Mouse (Mus musculus): ENCODE measurements around the gene Brca1. TPM values are rescaled to one million over a fixed set of nuclear protein-coding genes. Genes with fewer than 3 reads are reported as not detected.
A peak's percentile ranks its signal among the peaks of the same experiment; 100 is the strongest.
"Not testable (repeated sequence)": the region's sequence is repeated elsewhere in the genome, so short reads cannot be mapped to it uniquely, and the experiment has no call there.

The Brca1 gene
- polyA plus RNA-seq, 1 experiment from 2014 or later, result 8.1 TPM

DNA sequence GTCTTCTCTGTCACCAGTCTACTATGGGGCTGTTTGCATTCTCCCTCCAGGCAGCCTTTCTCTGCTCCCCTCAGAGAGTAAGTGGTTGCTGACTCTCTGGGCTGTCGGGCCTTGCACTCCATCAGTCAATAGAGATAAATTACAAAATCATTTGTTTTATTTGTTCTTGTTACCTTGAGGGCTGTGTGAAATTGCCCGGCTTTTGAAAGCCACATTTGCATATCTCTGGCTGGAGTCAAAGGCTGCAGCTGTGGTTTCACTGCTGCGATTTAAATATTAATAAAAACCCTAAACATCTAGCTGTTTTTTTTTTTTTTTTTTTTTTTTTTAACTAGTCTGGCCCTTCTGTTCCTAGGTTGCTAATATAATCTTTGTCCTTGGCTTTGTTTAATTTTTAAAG is 68.0 kb downstream of the Brca1 start:
- no peak overlapping the region for H3K4me3 ChIP-seq (replicated peaks)
- 56% methylated on average over 3 of the region's 3 CpGs for WGBS
- H3K36me3 ChIP-seq, result peaks cover 12% of the 10 kb centered on the region; the same call in 1 of the 2 replicates
- H3K9ac ChIP-seq, result no peak overlapping the region
- no peak for ATAC-seq (ENCODE audit: insufficient number of reproducible peaks, low FRiP score, low TSS enrichment, low read depth)
- H3K27ac ChIP-seq (replicated peaks), result no peak overlapping the region
- 0 out of 2 replicates have a peak, but pooled peaks cover 7% of the 10 kb centered on the region for H3K4me1 ChIP-seq
- H3K27me3 ChIP-seq, result no peaks in the 10 kb centered on the region
- H3K4me2 ChIP-seq (replicated peaks), result no peak overlapping the region
- H3K9me3 ChIP-seq (replicated peaks), result no peaks in the 10 kb centered on the region

- Histone ChIP-seq H3K4me2 (replicated peaks) (no peak overlapping the region), H3K9ac (no peak overlapping the region), H3K9me3 (replicated peaks) (no peaks in the 10 kb centered on the region), H3K36me3 (no peaks in the 10 kb centered on the region), H3K4me3 (replicated peaks) (no peak overlapping the region), H3K27me3 (no peaks in the 10 kb centered on the region), H3K27ac (replicated peaks) (no peak overlapping the region), H3K4me1 (0 out of 2 replicates have a peak, but pooled peaks cover 7% of the 10 kb centered on the region)
- ATAC-seq (ENCODE audit: insufficient number of reproducible peaks, low FRiP score, low TSS enrichment, low read depth), result no peak
- 53% methylated on average over 6 of the region's 6 CpGs for WGBS
These were observed 70.8 kb downstream of the Brca1 start for GRCm38 (mm10) chr11:101480912-101481311.

- H3K36me3 ChIP-seq, result no peaks in the 10 kb centered on the region
- no peak overlapping the region for H3K9ac ChIP-seq
- H3K4me1 ChIP-seq, result 0 out of 2 replicates have a peak, but pooled peaks cover 7% of the 10 kb centered on the region
- 14% methylated on average over 18 of the region's 18 CpGs for WGBS
- peak overlapping the region; percentile 19; the same call in 1 of the 2 replicates for H3K4me2 ChIP-seq (replicated peaks)
- H3K9me3 ChIP-seq (replicated peaks), result no peaks in the 10 kb centered on the region
- H3K4me3 ChIP-seq (replicated peaks), result no peak overlapping the region
- H3K27ac ChIP-seq (replicated peaks), result no peak overlapping the region
- no peaks in the 10 kb centered on the region for H3K27me3 ChIP-seq
- no peak for ATAC-seq (ENCODE audit: insufficient number of reproducible peaks, low FRiP score, low TSS enrichment, low read depth)
These were observed 72.6 kb downstream of the Brca1 start for GRCm38 (mm10) chr11:101479171-101479635.

DNA sequence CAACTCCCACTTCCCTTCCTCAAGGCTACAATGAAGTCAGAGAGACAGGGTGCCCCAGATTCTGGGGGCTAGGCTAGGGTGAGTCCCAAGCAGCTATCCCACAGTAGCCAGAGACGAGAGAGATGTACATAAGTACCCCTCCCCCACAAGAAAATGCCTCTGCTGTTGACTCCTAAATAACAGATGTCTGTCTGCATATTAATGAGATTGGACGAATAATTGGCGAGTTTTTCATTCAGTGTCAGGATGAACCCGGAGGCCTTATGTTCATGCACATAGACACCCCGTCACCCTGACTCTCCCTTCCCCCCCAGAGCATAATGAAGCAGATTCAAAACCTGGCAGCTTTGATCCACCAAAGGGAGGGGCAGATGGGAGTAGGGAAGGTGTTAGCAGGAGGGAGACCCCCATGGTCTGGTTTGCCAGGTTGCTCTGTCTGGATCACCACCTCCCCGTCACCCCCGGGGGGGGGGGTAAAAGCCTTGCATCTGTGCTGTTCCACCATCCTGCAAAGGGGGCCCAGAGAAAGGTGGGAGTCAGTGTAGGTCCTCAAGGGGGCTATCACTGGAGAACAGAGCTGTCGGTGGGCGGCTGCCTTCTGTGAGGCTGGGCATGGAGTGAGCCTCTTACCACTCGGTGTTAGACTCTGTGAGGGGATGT is 74.1 kb downstream of the Brca1 start:
- Histone ChIP-seq H3K27ac (replicated peaks) (no peak overlapping the region), H3K4me2 (replicated peaks) (no peak overlapping the region), H3K9me3 (replicated peaks) (no peaks in the 10 kb centered on the region), H3K4me3 (replicated peaks) (no peak overlapping the region), H3K36me3 (no peaks in the 10 kb centered on the region), H3K9ac (no peak overlapping the region), H3K27me3 (no peaks in the 10 kb centered on the region), H3K4me1 (0 out of 2 replicates have a peak, but pooled peaks cover 7% of the 10 kb centered on the region)
- 53% methylated on average over 10 of the region's 10 CpGs for WGBS
- ATAC-seq (ENCODE audit: insufficient number of reproducible peaks, low FRiP score, low TSS enrichment, low read depth), result no peak

GRCm38 (mm10) chr11:101477194-101477551 is 74.6 kb downstream of the Brca1 start:
- ATAC-seq (ENCODE audit: insufficient number of reproducible peaks, low FRiP score, low TSS enrichment, low read depth), result no peak

DNA sequence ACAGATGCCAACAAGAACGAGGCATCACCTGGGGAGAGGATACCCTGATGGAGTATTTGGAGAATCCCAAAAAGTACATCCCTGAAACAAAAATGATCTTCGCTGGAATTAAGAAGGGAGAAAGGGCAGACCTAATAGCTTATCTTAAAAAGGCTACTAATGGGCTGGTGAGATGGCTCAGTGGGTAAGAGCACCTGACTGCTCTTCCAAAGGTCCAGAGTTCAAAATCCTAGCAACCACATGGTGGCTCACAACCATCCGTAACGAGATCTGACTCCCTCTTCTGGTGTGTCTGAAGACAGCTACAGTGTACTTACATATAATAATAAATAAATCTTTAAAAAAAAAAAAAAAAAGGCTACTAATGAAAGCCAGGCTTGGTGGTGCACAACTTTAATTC is 75.4 kb downstream of the Brca1 start:
- not testable (repeated sequence) for H3K27ac ChIP-seq (replicated peaks); ATAC-seq (ENCODE audit: insufficient number of reproducible peaks, low FRiP score, low TSS enrichment, low read depth); H3K27me3 ChIP-seq; H3K9me3 ChIP-seq (replicated peaks); H3K4me2 ChIP-seq (replicated peaks); H3K36me3 ChIP-seq; H3K9ac ChIP-seq; H3K4me3 ChIP-seq (replicated peaks); H3K4me1 ChIP-seq
- 88% methylated on average over 4 of the region's 4 CpGs for WGBS

More at GRCm38 (mm10) chr11:101477194-101477551, 74.6 kb downstream of the Brca1 start:
- H3K27ac ChIP-seq (replicated peaks), result no peak overlapping the region
- 40% methylated on average over 4 of the region's 4 CpGs for whole genome bisulfite sequencing
- no peaks in the 10 kb centered on the region for H3K36me3 ChIP-seq
- H3K9ac ChIP-seq, result no peak overlapping the region
- H3K27me3 ChIP-seq, result no peaks in the 10 kb centered on the region
- no peak overlapping the region for H3K4me2 ChIP-seq (replicated peaks)
- no peaks in the 10 kb centered on the region for H3K9me3 ChIP-seq (replicated peaks)
- 0 out of 2 replicates have a peak, but pooled peaks cover 7% of the 10 kb centered on the region for H3K4me1 ChIP-seq
- H3K4me3 ChIP-seq (replicated peaks), result no peak overlapping the region

DNA sequence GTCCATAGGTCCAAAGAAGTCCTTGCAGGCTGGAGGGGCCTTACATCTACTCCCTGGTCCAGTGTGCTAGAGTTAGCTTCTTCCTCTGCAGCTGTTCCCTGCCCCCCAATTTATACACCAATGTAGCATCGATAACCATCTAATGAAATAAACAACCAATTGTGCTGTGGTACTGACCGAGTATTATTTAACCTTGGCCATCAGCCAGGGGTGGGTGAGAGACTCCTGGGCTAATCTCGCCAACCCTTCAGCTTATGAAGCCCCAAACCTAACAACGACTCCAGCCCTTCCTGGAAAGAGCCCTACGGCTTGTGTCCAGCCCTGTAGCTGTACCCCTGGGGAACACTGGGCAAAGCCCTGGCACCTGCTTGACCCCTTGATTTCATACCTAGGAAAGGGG is 77.5 kb downstream of the Brca1 start:
- no peak overlapping the region for H3K4me2 ChIP-seq (replicated peaks)

DNA sequence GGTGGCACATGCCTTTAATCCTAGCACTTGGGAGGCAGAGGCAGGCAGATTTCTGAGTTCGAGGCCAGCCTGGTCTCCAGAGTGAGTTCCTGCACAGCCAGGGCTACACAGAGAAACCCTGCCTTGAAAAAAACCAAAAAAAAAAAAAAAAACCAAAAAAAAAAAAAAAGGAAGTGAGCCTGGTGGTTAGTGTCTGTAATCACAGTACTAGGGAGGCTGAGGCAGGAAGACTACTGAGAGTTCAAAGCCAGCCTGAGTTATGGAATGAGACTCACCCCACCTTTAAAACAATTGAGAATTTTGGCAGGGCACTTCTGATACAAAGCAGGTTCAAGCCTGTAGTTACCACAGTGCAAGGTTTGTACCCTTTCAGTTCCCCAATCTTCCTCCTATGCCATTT is 78.1 kb downstream of the Brca1 start:
- H3K4me2 ChIP-seq (replicated peaks); H3K4me1 ChIP-seq; H3K9ac ChIP-seq; H3K27me3 ChIP-seq; H3K36me3 ChIP-seq; H3K27ac ChIP-seq (replicated peaks); H3K4me3 ChIP-seq (replicated peaks); H3K9me3 ChIP-seq (replicated peaks); ATAC-seq (ENCODE audit: insufficient number of reproducible peaks, low FRiP score, low TSS enrichment, low read depth): not testable (repeated sequence)
- 61% methylated on average over 1 of the region's 1 CpGs for WGBS

More for the DNA sequence above, 77.5 kb downstream of the Brca1 start:
- no peak overlapping the region for H3K4me3 ChIP-seq (replicated peaks)
- 76% methylated on average over 5 of the region's 5 CpGs for WGBS
- H3K9me3 ChIP-seq (replicated peaks), result no peaks in the 10 kb centered on the region
- no peak for ATAC-seq (ENCODE audit: insufficient number of reproducible peaks, low FRiP score, low TSS enrichment, low read depth)
- no peaks in the 10 kb centered on the region for H3K27me3 ChIP-seq
- H3K4me1 ChIP-seq, result 0 out of 2 replicates have a peak, but pooled peaks cover 4% of the 10 kb centered on the region
- no peaks in the 10 kb centered on the region for H3K36me3 ChIP-seq
- H3K9ac ChIP-seq, result no peak overlapping the region
- no peak overlapping the region for H3K27ac ChIP-seq (replicated peaks)

DNA sequence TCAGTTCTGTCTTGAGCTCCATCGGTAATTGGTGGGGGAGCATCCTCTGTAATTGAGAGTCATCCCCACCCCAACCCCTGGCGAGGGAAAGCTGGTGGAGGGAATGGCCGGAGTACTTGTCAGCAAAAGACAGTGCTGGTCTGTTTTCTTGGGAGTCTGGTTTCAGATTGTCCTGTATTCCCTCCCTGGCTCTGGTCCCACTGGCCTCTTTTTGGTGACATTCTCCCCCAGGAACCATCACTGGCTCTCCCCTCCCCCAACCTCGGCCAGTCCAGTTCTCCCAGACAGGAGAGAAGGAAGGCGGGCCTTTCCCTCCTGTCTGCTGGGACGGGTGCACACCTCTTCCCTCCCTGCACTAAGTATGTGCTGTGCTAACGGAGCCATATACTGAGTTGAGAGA is 79.4 kb downstream of the Brca1 start:
- no peak for ATAC-seq (ENCODE audit: insufficient number of reproducible peaks, low FRiP score, low TSS enrichment, low read depth)
- Histone ChIP-seq H3K4me3 (replicated peaks) (no peak overlapping the region), H3K27ac (replicated peaks) (no peak overlapping the region), H3K4me1 (peaks cover 14% of the 10 kb centered on the region), H3K4me2 (replicated peaks) (no peak overlapping the region), H3K9ac (no peak overlapping the region), H3K27me3 (no peaks in the 10 kb centered on the region), H3K36me3 (no peaks in the 10 kb centered on the region), H3K9me3 (replicated peaks) (no peaks in the 10 kb centered on the region)
- WGBS, result 39% methylated on average over 7 of the region's 7 CpGs

GRCm38 (mm10) chr11:101471926-101472325 is 79.8 kb downstream of the Brca1 start:
- Histone ChIP-seq H3K4me3 (replicated peaks) (no peak overlapping the region), H3K9ac (no peak overlapping the region), H3K27me3 (no peaks in the 10 kb centered on the region), H3K4me1 (peaks cover 18% of the 10 kb centered on the region), H3K9me3 (replicated peaks) (no peaks in the 10 kb centered on the region), H3K36me3 (no peaks in the 10 kb centered on the region), H3K27ac (replicated peaks) (no peak overlapping the region), H3K4me2 (replicated peaks) (no peak overlapping the region)
- 46% methylated on average over 3 of the region's 3 CpGs for WGBS
- no peak for ATAC-seq (ENCODE audit: insufficient number of reproducible peaks, low FRiP score, low TSS enrichment, low read depth)

DNA sequence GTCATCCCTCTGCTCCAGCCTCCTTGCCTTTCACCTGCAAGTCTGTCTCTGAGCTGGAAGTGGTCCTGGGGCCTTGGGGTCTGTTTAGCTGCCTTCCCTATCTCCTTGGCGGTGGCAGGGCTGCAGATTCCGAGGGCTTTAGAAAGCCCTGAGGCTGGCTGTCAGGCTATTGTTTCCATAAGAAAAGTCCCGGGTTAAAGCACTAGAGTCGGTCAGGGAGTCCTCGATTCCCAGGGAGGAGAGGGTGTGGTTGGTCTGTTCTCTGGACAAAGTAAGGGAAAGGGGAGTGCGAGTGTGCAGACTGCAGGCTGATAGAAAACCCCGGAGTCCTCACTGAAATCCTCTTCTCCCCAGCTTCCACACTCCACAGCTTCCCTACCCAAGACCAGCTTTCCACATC is 81.5 kb downstream of the Brca1 start:
- Histone ChIP-seq H3K36me3 (no peaks in the 10 kb centered on the region), H3K4me3 (replicated peaks) (no peak overlapping the region), H3K9me3 (replicated peaks) (no peaks in the 10 kb centered on the region), H3K27me3 (no peaks in the 10 kb centered on the region), H3K4me2 (replicated peaks) (no peak overlapping the region), H3K9ac (no peak overlapping the region), H3K4me1 (peaks cover 25% of the 10 kb centered on the region), H3K27ac (replicated peaks) (no peak overlapping the region)
- WGBS, result 31% methylated on average over 7 of the region's 7 CpGs
- ATAC-seq (ENCODE audit: insufficient number of reproducible peaks, low FRiP score, low TSS enrichment, low read depth), result no peak

DNA sequence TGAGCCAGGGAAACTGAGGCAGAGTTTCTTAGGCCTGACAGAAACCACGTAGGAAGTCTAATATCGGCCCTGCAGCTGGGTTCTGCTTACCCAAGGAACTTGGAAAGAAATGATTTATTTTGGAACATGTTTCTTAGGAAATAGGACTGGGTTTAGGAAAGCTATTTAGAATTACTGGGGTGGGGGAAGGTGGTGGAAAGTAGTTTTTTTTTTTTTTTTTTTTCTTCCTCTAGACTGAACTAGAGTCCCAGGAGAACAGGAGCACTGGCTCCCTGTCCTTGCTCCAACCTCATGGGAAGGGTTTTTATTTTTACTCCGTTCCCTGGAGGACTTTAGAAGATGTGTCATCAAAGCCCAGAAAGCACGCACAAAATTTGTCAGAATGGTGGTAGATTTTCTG is 82.6 kb downstream of the Brca1 start:
- no peak for ATAC-seq (ENCODE audit: insufficient number of reproducible peaks, low FRiP score, low TSS enrichment, low read depth)
- H3K36me3 ChIP-seq, result no peaks in the 10 kb centered on the region
- peak overlapping the region; percentile 97 for H3K4me2 ChIP-seq (replicated peaks)
- H3K4me3 ChIP-seq (replicated peaks), result peak overlapping the region; percentile 72
- H3K9ac ChIP-seq, result no peak overlapping the region
- no peak overlapping the region for H3K27ac ChIP-seq (replicated peaks)
- no peaks in the 10 kb centered on the region for H3K27me3 ChIP-seq
- H3K9me3 ChIP-seq (replicated peaks), result no peaks in the 10 kb centered on the region
- peaks cover 35% of the 10 kb centered on the region for H3K4me1 ChIP-seq
- WGBS, result 57% methylated on average over 4 of the region's 4 CpGs

Data from embryonic facial prominence, embryonic 15.5 days (tissue).